8 mouse cellular contexts compared by ENCODE assay signal in genomic region chr9:44119011-44119410, GRCm38 (mm10). TPM values are rescaled to one million over a fixed set of nuclear protein-coding genes. Genes with fewer than 3 reads are reported as not detected.
DNase-seq lines count a peak whose midpoint lies in the region; TF ChIP-seq lines count a peak whose summit lies in the region.

No protein-coding gene starts in this region.

- H3K36me3 ChIP-seq in splenic B cell, adult 2 months (ENCODE audit: control insufficient read depth, insufficient read depth, low read length, poor library complexity, severe bottlenecking): no peaks in the 10 kb centered on the region

- no peak overlapping the region for H3K27ac ChIP-seq in embryonic fibroblast, embryonic 13.5 days (ENCODE audit: insufficient read depth, low read length)

- TF ChIP-seq CTCF in embryonic fibroblast, embryonic 13.5 days (IDR thresholded peaks at IDR 0.05; ENCODE audit: borderline replicate concordance, insufficient read depth, low read length): peak; percentile 55

- H3K4me1 ChIP-seq in embryonic fibroblast, embryonic 13.5 days (ENCODE audit: control insufficient read depth, insufficient read depth, low read length): no peaks in the 10 kb centered on the region; the same call in 1 of the 2 replicates

- no peak for TF ChIP-seq POLR2A in embryonic fibroblast, embryonic 13.5 days (IDR thresholded peaks at IDR 0.05; ENCODE audit: low read depth, low read length)

- no peak overlapping the region for H3K4me3 ChIP-seq in embryonic fibroblast, embryonic 13.5 days (ENCODE audit: insufficient read depth, low read length)

- DNase-seq in adrenal gland, adult (ENCODE audit: inconsistent age in 2 of 2, low spot score in 1 of 2): peak; percentile 52 to 81
- no peak for DNase-seq in adrenal gland, adult 8-10 months
- peak; percentile 41 for DNase-seq in left cerebral cortex, postnatal 4 days
- no peak for DNase-seq in left cerebral cortex, adult 8-10 months (ENCODE audit: low spot score in 2 of 2)
- peak; percentile 68 for DNase-seq in splenic B cell, adult 2 months (ENCODE audit: low read depth, low spot score)
- no peak for DNase-seq in layer of hippocampus, postnatal 10 days (ENCODE audit: low spot score in 2 of 2)
- no peak for DNase-seq in gastrocnemius, postnatal 14 days

- H3K27me3 ChIP-seq in splenic B cell, adult 2 months (ENCODE audit: control insufficient read depth, insufficient read depth, low read length, poor library complexity, severe bottlenecking): no peaks in the 10 kb centered on the region

- intact Hi-C loops in left cerebral cortex, postnatal 4 days (cut with DNase I): no loop called here
- intact Hi-C loops in gastrocnemius, postnatal 14 days (cut with DNase I; ENCODE audit: low total_unique reads): no loop called here

RNA-seq across cellular contexts. Expression of gene Rnf26, which starts 5.7 kb away (rescaled TPM):
- 10 to 100 TPM; 29.8 to 36.7 (median 31.5) TPM for total RNA-seq in adrenal gland, adult 8-10 months (2022)
- total RNA-seq in left cerebral cortex, postnatal 4 days (2021): 10 to 100 TPM; 31.1 to 33.1 TPM
- 10 to 100 TPM; 26.9 to 33.4 (median 30.6) TPM for total RNA-seq in left cerebral cortex, adult 8-10 months (2022)
- 40.2 and 46.0 TPM in 2 replicates for polyA plus RNA-seq in embryonic fibroblast, embryonic 13.5 days (2011; ENCODE audit: insufficient read length, low read depth, missing spikeins)
- total RNA-seq in layer of hippocampus, postnatal 10 days (2021): 10 to 100 TPM; 30.5 to 30.6 TPM
- total RNA-seq in gastrocnemius, postnatal 14 days (2021): 1 to 10 TPM; 6.4 to 8.4 TPM

RNA-seq across cellular contexts. Expression of gene Gm49380, which starts 5.7 kb away (rescaled TPM):
- total RNA-seq in adrenal gland, adult 8-10 months (2022): 1 to 10 TPM in 1 of 4 experiments, under 1 TPM in 3; 0.20 to 1.1 (median 0.93) TPM
- under 1 TPM in 1 of 2 experiments, not detected in 1; 0.44 TPM for total RNA-seq in left cerebral cortex, postnatal 4 days (2021)
- total RNA-seq in left cerebral cortex, adult 8-10 months (2022): under 1 TPM in 2 of 4 experiments, not detected in 2; 0.67 to 0.78 TPM
- 0.21 and 0.25 TPM in 2 replicates for polyA plus RNA-seq in embryonic fibroblast, embryonic 13.5 days (2011; ENCODE audit: insufficient read length, low read depth, missing spikeins)
- total RNA-seq in layer of hippocampus, postnatal 10 days (2021): under 1 TPM in 1 of 2 experiments, not detected in 1; 0.43 TPM
- total RNA-seq in gastrocnemius, postnatal 14 days (2021): 1 to 10 TPM in 1 of 2 experiments, under 1 TPM in 1; 0.23 to 1.2 TPM

RNA-seq across cellular contexts. Expression of gene C1qtnf5, which starts 12.0 kb away (rescaled TPM):
- 10 to 100 TPM; 13.7 to 22.0 (median 18.7) TPM for total RNA-seq in adrenal gland, adult 8-10 months (2022)
- 10 to 100 TPM in 1 of 2 experiments, 1 to 10 TPM in 1; 5.3 to 10.6 TPM for total RNA-seq in left cerebral cortex, postnatal 4 days (2021)
- 10 to 100 TPM; 24.1 to 32.7 (median 26.3) TPM for total RNA-seq in left cerebral cortex, adult 8-10 months (2022)
- 25.4 and 36.4 TPM in 2 replicates for polyA plus RNA-seq in embryonic fibroblast, embryonic 13.5 days (2011; ENCODE audit: insufficient read length, low read depth, missing spikeins)
- total RNA-seq in layer of hippocampus, postnatal 10 days (2021): 10 to 100 TPM; 16.0 to 17.6 TPM
- 10 to 100 TPM; 22.9 to 25.7 TPM for total RNA-seq in gastrocnemius, postnatal 14 days (2021)

RNA-seq across cellular contexts. Expression of gene Mcam, which starts 15.3 kb away (rescaled TPM):
- total RNA-seq in adrenal gland, adult 8-10 months (2022): 10 to 100 TPM; 21.4 to 70.9 (median 38.2) TPM
- 10 to 100 TPM; 13.7 to 16.9 TPM for total RNA-seq in left cerebral cortex, postnatal 4 days (2021)
- 10 to 100 TPM; 12.0 to 15.2 (median 13.9) TPM for total RNA-seq in left cerebral cortex, adult 8-10 months (2022)
- polyA plus RNA-seq in embryonic fibroblast, embryonic 13.5 days (2011; ENCODE audit: insufficient read length, low read depth, missing spikeins): 66.4 and 124 TPM in 2 replicates
- 10 to 100 TPM; 18.8 to 21.8 TPM for total RNA-seq in layer of hippocampus, postnatal 10 days (2021)
- total RNA-seq in gastrocnemius, postnatal 14 days (2021): 10 to 100 TPM; 62.3 to 83.8 TPM

RNA-seq across cellular contexts. Expression of gene Mfrp, which starts 17.5 kb away (rescaled TPM):
- total RNA-seq in adrenal gland, adult 8-10 months (2022): under 1 TPM in 2 of 4 experiments, not detected in 2; 0.10 to 0.31 TPM
- not detected for total RNA-seq in left cerebral cortex, postnatal 4 days (2021)
- 1 to 10 TPM in 2 of 4 experiments, under 1 TPM in 2; 0.30 to 3.6 (median 0.95) TPM for total RNA-seq in left cerebral cortex, adult 8-10 months (2022)
- polyA plus RNA-seq in embryonic fibroblast, embryonic 13.5 days (2011; ENCODE audit: insufficient read length, low read depth, missing spikeins): 0.12 TPM in 1 of 2 replicates, not detected in the other
- total RNA-seq in layer of hippocampus, postnatal 10 days (2021): 1 to 10 TPM in 1 of 2 experiments, not detected in 1; 2.4 TPM
- under 1 TPM in 1 of 2 experiments, not detected in 1; 0.06 TPM for total RNA-seq in gastrocnemius, postnatal 14 days (2021)

Comparison
In these comparisons a context has a peak if more than half of its experiments do, and no peak if none do; other contexts are left out.
1. DNase-seq: peak in adrenal gland, adult (2 of 2), left cerebral cortex, postnatal 4 days (single experiment) and splenic B cell, adult 2 months (single experiment); none in adrenal gland, adult 8-10 months (single experiment), left cerebral cortex, adult 8-10 months (0 of 2), layer of hippocampus, postnatal 10 days (0 of 2) and gastrocnemius, postnatal 14 days (single experiment).